Mouse (Mus musculus): Measurements from ENCODE around the gene Atp2b4.

Atp2b4 gene

DNA sequence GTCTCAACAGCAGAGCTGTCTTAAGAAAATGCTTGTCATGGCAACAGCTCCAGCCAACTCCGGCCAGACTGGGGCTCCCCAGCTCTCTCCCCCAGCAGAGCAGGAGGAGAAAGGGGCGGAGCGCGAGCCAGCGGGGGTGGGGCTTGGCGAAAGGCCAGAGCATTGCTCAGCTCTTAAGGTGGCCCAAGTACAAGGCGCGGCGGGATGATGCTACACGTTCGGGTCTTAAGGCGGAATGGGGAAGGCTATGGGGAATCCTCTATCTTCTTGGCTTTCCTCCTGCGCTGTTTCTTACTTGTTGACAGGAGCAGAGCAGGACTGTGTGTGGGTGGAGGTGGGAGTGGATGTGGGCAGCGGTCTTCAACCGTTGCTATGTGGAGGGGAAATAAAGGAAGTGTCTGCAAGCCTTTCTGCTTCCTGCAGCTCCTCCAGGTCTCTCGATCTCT, at the start of gene Atp2b4:
Gene Atp2b4 (minus strand): TSS at position 94 of the 446 bp plus-strand sequence.
- peak; percentile 57 for DNase-seq (ENCODE audit: low read depth, low spot score)

DNA sequence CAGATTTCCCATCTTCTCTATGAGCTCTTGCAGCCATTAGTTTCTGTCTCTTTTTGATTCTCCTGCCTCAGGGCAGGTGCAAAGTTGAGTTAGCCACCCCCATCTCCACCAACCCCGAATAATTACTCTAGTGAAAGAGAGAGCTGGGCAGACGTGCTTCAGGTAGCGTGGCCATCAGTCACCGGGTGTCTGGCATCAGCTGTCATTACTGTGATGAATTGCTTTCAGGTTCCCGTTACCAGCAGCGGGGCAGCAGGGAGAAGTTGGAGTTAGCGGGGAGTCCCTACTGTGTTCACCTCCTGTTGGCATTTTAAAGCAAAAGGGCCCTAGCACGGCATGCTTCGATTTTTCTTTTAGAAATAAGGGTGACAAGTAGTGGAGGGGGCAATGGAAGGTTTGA, 43.9 kb upstream of the Atp2b4 start:
- no peak for DNase-seq (ENCODE audit: low read depth, low spot score)

DNA sequence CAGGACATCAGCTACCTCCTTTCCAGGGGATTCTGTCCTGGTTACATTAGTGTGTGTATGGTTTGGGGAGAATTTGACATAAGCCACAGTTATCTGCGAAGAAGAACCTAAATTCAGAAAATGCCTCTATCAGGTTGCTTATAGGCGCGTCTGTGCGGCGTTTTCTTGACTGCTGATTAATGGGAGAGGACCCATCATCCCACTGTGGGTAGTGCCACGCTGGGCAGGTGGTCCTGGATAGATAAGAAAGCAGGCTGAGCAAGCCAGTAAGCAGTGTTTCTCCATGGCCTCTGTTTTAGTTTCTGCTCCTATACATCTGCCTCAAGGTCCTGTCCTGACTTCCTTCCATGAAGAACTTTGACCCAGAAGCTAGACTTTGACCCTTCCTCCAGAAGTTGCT, 43.1 kb upstream of the Atp2b4 start:
- DNase-seq (ENCODE audit: low read depth, low spot score): no peak

DNA sequence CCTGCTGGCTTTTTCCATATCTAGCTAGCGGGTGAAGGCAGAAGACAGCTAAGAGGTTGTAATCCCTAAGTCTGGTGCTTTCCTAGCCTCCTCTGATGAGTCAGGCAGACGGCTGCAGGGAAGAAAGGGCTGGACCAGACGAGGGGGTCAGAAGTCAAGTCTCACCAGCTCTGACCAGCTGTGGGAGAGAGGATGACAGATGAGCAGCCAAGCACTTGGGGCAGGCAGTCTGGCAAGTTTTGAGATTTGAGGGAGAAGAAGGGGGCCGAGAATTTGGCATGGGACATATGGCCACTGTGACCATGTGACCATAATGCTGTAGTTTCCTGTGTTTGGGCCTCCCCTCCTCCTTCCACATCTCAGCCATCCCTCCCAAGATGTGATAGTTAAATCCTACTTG, 42.5 kb upstream of the Atp2b4 start:
- DNase-seq (ENCODE audit: low read depth, low spot score): no peak

DNA sequence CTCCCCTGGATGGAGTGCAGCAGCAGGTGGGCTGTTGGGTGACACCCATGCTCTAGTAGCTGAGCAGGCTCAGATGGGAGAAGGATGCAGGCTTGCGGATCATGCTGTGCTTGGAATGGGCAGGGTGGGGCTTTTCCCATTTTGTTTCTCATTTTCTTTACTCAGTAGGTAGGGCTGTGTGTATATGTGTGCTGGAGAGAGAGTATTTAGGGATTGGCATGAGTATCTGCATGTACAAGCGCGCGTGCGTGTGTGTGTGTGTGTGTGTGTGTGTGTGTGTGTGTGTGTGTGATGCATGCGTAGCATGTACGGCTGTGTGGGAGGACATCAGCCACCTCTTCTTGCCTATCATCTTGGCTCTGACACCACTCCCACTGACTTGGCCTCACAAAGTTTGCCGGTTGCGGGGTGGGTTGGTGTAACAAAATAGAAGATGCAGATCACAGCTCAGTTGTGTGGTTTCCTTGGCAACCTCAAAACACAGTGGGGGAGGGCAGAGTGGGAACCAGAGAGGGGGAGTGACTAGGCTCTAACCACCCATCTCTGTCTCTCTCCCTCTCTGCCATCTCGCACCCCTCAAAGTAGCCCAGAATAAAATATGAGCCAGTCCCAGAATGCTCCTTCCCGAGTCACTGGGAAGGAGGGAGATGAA, 41.4 kb upstream of the Atp2b4 start:
- DNase-seq (ENCODE audit: low read depth, low spot score): no peak

DNA sequence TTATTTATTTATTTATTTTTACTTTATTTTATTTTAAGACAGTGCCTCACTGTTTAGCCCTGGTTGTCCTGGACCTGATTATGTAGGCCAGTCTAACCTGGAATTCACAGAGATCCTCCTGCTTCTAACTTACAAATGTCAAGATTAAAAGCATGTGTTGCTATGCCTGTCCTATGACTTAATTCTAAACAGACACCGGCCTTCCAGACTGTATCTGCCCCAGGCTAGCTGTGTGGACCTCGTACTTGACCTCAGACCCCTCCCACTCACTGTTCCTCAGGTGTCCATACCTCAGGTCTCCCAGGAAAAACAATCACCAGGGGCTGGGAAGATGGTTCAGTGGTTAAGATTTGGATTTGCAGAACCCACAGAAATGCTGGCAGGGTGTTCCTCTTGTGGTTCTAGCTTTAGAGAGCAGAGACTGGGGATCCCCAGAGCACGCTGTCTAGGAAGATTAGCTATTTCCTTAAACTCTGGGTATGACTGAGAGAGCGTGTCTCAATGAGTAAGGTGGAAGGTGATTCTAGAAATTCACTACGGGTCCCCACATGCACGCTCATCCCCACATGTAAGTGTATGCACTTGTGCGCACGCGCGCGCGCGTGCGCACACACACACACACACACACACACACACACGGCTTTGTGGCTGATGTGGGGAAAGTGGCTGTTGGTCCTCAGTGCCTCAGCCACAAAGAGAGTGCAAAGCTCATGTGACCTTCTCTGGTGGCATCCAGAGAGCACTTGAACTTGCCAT, 40.5 kb upstream of the Atp2b4 start:
- no peak for DNase-seq (ENCODE audit: low read depth, low spot score)

DNA sequence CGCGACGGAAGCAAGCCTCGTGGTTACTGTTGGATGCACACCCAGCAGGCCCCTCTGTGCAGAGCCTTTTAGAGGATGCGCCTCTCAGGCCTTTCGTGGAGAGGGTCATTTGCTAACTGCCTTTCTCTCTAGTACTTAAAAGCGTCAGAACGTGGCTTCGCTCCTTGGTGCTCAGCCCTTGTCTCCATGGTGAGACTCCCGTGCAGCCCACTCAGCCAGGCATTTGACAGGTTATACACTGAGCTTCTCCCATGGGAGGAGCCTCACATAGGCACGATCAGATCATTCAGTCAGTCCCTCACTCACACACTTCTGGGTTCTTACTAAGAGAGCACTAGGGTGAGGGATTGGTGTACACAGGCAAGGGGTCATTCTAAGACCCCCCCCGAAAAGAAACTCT, 39.7 kb upstream of the Atp2b4 start:
- DNase-seq (ENCODE audit: low read depth, low spot score): no peak

DNA sequence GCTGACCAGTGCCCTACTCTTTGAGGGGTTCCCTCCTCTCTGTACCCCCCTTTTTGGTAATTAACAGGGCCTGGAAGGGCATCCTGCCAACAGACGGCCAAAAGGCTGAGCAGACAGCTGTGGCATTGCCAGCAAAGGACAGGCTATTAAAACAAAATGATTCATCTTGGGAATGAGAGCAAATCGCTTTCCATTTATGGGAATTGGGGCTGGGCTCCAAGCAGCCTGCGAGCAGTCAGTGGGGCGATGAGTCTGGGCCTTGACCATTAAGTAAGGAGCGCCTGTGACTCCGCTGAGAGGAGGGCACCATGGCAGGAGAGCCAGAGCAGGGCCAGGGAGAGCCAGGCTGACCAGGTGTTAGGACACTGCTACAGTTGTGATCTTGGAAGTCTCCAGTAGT, 33.5 kb upstream of the Atp2b4 start:
- no peak for DNase-seq (ENCODE audit: low read depth, low spot score)

DNA sequence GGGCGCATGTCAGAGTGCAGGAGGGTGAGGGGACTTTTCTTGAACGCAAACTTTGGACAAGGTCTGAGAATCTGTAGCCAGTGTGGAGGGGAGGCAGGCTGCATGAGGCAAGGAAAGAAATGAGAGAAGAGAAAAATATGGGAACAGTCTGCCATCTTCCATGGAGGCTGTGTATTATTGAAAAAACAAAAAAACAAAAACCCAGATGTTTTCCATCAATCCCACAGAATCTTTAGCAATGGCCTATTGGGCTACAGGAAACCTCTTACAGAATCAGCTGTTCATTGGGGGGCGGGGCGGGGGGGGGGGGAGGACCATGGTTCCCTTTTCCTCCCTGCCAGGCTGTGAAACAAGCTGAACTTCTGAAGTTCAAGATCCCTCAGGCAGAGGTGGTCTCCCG, 31.9 kb upstream of the Atp2b4 start:
- no peak for DNase-seq (ENCODE audit: low read depth, low spot score)

DNA sequence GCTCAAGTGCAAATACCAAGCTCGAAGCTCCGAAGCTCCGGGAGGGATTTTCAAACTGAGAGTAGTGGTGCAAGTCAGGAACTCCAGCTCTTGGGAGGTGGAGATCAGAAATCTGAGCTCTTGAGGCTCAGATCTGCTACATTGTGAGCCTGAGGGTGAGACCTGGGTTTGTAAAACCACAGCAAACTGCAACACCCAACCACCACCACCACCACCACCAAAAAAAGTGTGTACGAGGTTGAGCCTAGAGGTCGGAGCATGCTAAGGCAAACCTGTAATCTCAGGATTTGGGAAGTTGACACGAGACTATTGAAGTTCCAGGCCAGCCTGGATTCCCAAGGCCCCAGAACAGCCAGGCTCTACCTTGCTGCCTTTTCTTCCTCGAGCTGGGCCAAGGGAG, 25.4 kb upstream of the Atp2b4 start:
- no peak for DNase-seq (ENCODE audit: low read depth, low spot score)

DNA sequence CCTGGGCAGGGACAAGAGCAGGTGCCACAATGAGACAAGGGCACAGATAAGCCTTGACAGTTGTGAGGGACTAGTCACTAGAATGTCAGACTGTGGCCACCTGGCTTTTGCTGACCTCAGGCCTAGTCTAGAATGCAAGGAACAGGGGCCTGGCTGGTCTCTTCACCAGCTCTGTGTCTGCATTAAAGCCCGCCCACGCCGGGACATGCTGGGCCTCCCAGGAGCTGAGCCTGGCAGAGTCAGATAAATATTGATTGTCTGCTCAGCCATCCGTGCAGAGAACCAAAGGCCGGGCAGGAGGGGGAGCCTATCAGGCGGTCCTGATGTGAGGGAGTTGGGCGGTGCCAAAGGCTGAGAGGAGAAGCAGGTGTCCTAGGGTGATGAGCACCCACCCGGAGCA, 24.7 kb upstream of the Atp2b4 start:
- no peak for DNase-seq (ENCODE audit: low read depth, low spot score)

DNA sequence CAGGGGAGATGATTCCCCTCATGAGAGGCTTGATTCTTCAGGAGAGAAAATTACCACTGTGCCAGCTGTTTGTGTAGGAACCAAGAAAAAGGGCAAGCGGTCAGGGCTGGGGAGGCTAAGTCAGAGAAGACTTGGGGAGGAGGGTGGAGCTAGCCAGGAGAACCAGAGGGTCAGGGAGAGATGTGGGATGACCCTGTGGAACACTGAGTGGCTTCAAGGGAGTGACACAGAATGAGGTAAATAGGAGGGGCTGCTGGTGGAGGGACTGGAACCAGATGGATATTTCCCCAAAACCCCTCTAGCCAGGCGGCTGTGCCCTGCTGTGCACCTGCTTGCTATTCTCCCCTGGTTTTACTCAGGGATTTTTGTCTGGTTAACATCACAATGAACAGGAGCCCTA, 24.3 kb upstream of the Atp2b4 start:
- no peak for DNase-seq (ENCODE audit: low read depth, low spot score)

DNA sequence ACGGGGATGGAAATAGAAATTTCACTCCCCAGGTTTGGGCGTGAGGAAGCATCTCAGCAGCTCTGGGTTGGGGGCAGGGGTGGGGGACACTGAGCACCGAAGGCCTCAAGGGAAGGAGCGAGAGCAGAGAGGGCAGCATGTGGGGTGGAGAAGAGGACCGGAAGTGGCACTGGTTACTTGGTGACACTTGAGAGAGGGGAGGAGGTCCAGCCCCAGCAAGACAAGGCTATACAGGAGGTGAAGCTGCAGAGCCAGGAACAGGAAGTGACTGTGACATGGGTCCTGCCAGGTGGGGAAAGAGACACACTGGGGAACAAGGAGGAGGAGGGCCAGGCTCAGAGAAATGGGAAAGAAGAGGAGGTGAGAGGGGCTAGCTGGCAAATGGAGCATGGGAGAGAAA, 20.3 kb upstream of the Atp2b4 start:
- no peak for DNase-seq (ENCODE audit: low read depth, low spot score)

DNA sequence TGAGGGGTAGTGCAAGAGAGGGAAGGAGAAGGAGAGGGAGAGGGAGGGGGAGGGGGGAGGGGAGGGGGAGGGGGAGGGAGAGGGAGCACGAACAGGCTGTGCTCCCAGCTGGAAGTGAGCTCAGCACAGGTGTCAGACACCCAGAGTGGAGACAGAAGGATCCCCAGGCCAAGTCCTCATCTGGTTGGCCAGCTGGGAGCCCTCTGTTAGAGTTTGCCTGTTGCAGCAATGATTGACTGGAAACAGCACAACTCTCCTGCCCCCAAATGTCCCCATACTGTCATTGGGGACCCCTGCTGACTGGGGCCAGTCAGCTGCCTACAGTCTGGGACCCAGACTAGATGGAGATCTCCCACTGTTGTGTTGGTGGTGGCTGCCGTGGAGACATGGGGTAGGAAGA, 19.3 kb upstream of the Atp2b4 start:
- no peak for DNase-seq (ENCODE audit: low read depth, low spot score)

DNA sequence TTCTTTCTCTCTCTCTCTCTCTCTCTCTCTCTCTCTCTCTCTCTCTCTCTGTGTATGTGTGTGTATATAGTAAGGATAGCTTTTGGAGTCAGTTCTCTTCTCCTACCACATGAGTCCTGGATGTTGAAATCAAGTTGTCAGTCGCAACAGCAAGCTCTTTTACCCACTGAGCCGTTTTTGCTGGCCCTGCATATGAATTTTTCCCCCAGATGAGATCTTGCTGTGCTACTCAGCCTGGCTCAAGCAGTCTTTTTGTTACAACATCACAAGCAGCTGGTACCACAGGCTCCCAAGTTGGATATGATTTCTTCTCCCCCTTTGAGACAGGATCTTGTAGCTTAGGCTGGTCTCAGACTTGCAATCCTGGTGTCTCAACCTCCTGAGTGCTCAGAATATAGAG, 17.7 kb upstream of the Atp2b4 start:
- DNase-seq (ENCODE audit: low read depth, low spot score): no peak

DNA sequence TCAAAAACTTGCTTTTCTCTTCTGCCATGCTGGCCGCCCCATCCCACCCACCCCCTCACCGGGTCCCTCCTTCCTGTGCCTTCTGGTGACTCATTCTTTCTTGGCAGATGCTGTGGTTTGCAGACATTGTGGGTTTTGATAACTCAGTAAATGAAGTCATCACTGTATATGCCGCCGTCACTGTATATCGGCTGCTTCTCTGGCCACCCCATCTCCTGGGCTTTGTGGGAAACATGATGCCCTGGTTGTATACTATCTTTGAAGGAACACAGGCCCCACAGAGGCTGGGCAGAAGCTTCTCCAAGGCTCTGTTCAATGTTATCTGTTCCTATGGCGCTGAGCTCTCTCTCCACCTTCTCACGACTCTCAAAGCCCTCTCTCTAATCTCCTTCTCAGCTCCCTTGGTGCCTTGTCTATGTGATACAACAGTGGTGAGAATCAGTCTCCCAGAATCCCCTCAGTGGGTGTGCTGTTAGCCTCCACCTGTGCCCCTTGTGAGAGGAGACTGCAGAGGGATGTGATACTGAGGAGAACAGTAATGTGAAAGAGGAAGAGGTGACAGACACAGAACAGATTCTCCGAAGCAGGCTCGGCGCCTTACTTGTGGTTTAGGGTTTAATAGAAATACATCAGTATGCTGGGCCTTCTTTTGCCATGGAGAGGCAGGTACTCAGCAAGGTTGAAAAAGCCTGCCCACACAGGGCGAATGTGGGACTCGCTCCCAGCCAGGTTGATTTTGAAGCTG, 15.1 kb upstream of the Atp2b4 start:
- DNase-seq (ENCODE audit: low read depth, low spot score): no peak

DNA sequence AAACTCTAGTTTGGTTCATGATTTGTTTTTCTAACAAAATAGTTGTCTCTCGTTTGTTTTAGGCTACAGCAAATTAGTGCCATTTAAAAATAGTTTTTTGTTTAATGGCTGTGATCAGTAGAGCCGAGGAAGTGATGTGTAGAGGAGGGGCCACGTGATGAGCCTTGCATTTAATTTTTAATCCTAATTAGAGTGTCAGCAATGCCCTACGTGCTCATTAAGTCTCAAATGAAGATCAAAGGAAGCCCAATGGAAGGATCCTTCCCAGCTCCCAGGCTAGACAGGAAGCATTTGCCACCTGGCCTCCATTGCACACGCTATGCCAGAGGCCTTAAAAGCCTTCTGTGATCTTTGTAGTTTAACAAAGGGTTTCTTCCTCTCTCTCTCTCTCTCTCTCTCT, 8.5 kb upstream of the Atp2b4 start:
- DNase-seq (ENCODE audit: low read depth, low spot score): no peak

DNA sequence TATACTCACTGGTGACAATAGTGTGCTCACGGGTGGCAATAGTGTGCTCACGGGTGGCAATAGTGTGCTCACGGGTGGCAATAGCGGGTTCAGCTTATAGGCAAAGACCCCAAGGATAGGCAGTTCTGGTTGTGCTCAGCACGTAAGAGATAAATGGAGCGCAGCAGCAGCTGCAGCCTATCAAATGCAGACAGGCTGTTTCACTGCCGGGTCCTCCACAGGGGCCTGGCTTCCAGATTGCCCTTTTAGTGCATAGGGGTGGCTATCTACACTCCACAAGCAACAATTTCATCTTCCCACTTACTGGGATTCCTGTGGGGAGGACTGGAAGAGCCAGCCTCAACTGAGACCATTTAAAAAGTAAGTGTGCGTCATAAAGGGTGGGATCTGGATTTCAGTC, 7.2 kb upstream of the Atp2b4 start:
- DNase-seq (ENCODE audit: low read depth, low spot score): no peak

DNA sequence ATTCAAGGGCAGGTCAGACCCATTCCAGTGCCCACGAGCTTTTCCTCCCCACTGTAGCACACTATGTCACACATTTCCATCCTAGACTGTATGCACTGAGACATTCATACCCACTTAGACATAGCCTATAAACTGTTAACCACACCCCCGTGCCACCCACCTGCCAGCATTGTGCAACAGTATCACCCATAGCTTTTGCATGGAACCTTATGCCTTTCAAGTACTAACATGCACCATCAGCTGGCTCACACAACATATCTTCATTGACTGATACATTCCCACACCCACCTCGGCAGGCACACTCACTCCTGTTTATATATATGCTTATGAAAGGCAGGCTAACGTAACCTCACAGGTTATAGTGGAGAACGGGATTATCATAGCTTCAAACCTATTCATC, 902 bp upstream of the Atp2b4 start:
- DNase-seq (ENCODE audit: low read depth, low spot score): no peak

DNA sequence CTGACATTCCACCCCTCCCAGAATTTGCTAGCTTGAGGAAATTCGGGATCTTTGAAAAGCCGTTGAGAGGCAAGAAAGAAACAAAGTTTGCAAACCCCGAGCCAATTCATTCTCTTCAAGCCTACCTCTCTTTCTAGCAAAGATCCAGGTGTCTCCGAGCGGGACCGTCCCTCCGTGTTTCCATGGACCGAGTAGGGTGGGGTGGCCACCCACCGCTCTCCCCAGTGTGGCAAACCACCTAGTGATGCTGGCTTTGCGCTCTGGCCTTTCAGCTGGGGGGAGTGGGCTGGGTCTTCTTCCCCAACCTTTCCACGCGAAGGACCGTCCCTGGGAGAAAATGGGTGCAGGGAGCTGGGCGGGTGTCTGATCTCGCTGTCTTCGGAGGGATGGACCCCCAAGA, 329 bp downstream of the Atp2b4 start:
- no peak for DNase-seq (ENCODE audit: low read depth, low spot score)

DNA sequence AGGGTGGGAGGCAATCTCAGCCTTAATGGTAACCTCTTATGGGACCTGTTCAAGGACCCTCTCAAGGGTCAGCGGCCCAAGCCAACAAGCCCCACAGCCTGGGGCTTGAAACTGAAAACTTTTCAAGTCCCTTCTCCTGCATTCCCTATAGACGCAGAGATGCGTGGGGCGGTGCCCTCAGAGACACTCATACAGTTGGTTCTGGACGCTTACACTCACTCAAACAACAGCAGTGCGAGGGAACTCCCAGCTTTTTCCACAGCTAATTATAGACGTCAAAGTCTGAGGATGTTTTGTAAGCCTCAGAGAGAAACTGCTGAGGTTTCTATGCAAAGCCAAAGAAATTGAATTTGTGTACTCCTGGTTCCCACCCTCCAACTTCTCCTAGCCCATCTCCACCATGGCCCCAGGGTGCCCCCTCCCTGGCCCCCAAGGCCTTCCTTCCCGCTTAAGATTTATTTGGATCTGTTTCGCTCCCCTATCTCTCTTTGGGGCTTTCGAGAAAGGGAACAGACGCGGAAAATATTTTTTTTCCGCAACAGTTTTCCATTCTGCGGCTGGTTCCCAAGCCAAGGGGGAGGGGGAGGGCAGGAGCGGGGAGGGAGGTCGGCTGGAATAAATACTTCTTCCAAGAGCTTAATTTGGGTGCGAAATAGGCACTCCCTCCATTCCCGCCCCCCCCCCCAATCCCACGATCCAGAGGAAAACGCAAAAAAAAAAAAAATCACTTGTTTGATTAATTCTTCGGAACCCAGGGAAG, 975 bp downstream of the Atp2b4 start:
- DNase-seq (ENCODE audit: low read depth, low spot score): no peak

DNA sequence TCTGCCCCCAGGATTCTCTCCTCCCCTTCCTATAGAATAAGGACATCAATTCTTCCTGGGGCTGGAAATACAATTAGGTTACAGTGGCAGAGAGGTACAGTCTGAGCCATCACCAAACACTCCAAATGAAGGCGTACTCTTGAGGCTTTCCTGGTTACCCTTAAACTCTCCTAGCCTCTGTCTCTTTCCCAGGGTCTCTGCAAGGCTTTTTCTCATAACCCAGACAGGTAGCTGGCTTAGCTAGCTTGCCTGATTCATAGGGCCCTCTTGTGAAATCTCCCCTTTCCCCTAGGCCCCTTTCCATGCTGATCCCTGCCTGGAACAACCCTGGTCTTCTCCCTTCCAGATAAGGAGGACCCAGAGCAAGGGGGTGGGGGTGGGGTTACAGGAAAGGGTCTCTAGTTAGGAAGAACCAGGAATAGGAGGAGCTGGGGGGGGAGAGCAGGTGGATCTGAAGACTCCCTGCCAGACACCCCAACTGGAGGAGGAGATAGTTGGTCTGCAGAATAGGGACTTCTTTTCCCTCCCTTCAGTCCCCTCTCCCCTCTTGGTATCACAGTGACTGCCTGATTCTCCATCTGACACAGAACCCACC, 1.9 kb downstream of the Atp2b4 start:
- DNase-seq (ENCODE audit: low read depth, low spot score): no peak

All from brain, embryonic 18.5 days (tissue).